Mouse (Mus musculus): Measurements from ENCODE around the gene Defa32. TPM values are rescaled to one million over a fixed set of nuclear protein-coding genes. Genes with fewer than 3 reads are reported as not detected.
"Not testable (repeated sequence)": the region's sequence is repeated elsewhere in the genome, so short reads cannot be mapped to it uniquely, and the experiment has no call there.

The Defa32 gene
- not detected in 2 replicates for polyA plus RNA-seq (2014; fragmentation: Nextera tagmentation; extraction: Ambion mirVana)

GRCm38 (mm10) chr8:21528732-21529131 lies at the start of gene Defa32:
Gene Defa32, plus strand, starts transcription at chr8:21529032.
- not testable (repeated sequence) for ATAC-seq (ENCODE audit: insufficient number of reproducible peaks, insufficient read depth, low FRiP score, low read depth); H3K4me1 ChIP-seq (ENCODE audit: control insufficient read depth, insufficient read depth, low read length); H3K36me3 ChIP-seq (ENCODE audit: control insufficient read depth, insufficient read depth, low read length); H3K27me3 ChIP-seq (ENCODE audit: control insufficient read depth, insufficient read depth, low read length); H3K4me3 ChIP-seq (ENCODE audit: low read depth, low read length); H3K9me3 ChIP-seq (ENCODE audit: control insufficient read depth, low read depth, low read length); H3K27ac ChIP-seq (ENCODE audit: low read length); H3K9ac ChIP-seq (replicated peaks; ENCODE audit: low read depth, low read length); H3K4me2 ChIP-seq (replicated peaks; ENCODE audit: low read depth, low read length)
- WGBS: no CpG with 5 or more reads among the region's 2 CpGs

GRCm38 (mm10) chr8:21508958-21509357 lies 19.9 kb upstream of the Defa32 start, which contains the start of gene Defa20:
Gene Defa20, plus strand, starts transcription at chr8:21509258.
- not testable (repeated sequence) for H3K27ac ChIP-seq (ENCODE audit: low read length); H3K36me3 ChIP-seq (ENCODE audit: control insufficient read depth, insufficient read depth, low read length); H3K4me2 ChIP-seq (replicated peaks; ENCODE audit: low read depth, low read length); ATAC-seq (ENCODE audit: insufficient number of reproducible peaks, insufficient read depth, low FRiP score, low read depth); H3K27me3 ChIP-seq (ENCODE audit: control insufficient read depth, insufficient read depth, low read length); H3K9ac ChIP-seq (replicated peaks; ENCODE audit: low read depth, low read length); H3K4me1 ChIP-seq (ENCODE audit: control insufficient read depth, insufficient read depth, low read length); H3K9me3 ChIP-seq (ENCODE audit: control insufficient read depth, low read depth, low read length); H3K4me3 ChIP-seq (ENCODE audit: low read depth, low read length)
- no CpG with 5 or more reads among the region's 2 CpGs for WGBS

GRCm38 (mm10) chr8:21565086-21565485 lies 36.3 kb downstream of the Defa32 start, which contains the start of gene Defa37:
Gene Defa37, plus strand, starts transcription at chr8:21565386.
- not testable (repeated sequence) for H3K27ac ChIP-seq (ENCODE audit: low read length); H3K4me2 ChIP-seq (replicated peaks; ENCODE audit: low read depth, low read length); H3K36me3 ChIP-seq (ENCODE audit: control insufficient read depth, insufficient read depth, low read length); H3K27me3 ChIP-seq (ENCODE audit: control insufficient read depth, insufficient read depth, low read length); H3K4me3 ChIP-seq (ENCODE audit: low read depth, low read length); ATAC-seq (ENCODE audit: insufficient number of reproducible peaks, insufficient read depth, low FRiP score, low read depth); H3K9me3 ChIP-seq (ENCODE audit: control insufficient read depth, low read depth, low read length); H3K4me1 ChIP-seq (ENCODE audit: control insufficient read depth, insufficient read depth, low read length); H3K9ac ChIP-seq (replicated peaks; ENCODE audit: low read depth, low read length)
- no CpG with 5 or more reads among the region's 1 CpGs for WGBS

Other genes starting within 250 kb of the Defa32 start
- gene Defa27, start 213.5 kb upstream of the Defa32 start, polyA plus RNA-seq (2014; fragmentation: Nextera tagmentation; extraction: Ambion mirVana): not detected in 2 replicates
- not detected in 2 replicates for gene Defa29, start 202.0 kb upstream of the Defa32 start, polyA plus RNA-seq (2014; fragmentation: Nextera tagmentation; extraction: Ambion mirVana)
- not detected in 2 replicates for gene Defa2, start 150.5 kb upstream of the Defa32 start, polyA plus RNA-seq (2014; fragmentation: Nextera tagmentation; extraction: Ambion mirVana)
- not detected in 2 replicates for gene Defa33, start 137.2 kb upstream of the Defa32 start, polyA plus RNA-seq (2014; fragmentation: Nextera tagmentation; extraction: Ambion mirVana)
- gene Defa36, start 101.6 kb upstream of the Defa32 start, polyA plus RNA-seq (2014; fragmentation: Nextera tagmentation; extraction: Ambion mirVana): not detected in 2 replicates
- gene Gm7849, start 72.5 kb upstream of the Defa32 start, polyA plus RNA-seq (2014; fragmentation: Nextera tagmentation; extraction: Ambion mirVana): not detected in 2 replicates
- not detected in 2 replicates for gene Defa20, start 19.8 kb upstream of the Defa32 start, polyA plus RNA-seq (2014; fragmentation: Nextera tagmentation; extraction: Ambion mirVana)
- gene Defa37, start 36.4 kb downstream of the Defa32 start, polyA plus RNA-seq (2014; fragmentation: Nextera tagmentation; extraction: Ambion mirVana): not detected in 2 replicates
- gene Defa28, start 54.0 kb downstream of the Defa32 start, polyA plus RNA-seq (2014; fragmentation: Nextera tagmentation; extraction: Ambion mirVana): not detected in 2 replicates
- not detected in 2 replicates for gene Gm7861, start 65.5 kb downstream of the Defa32 start, polyA plus RNA-seq (2014; fragmentation: Nextera tagmentation; extraction: Ambion mirVana)
- gene Defa26, start 89.2 kb downstream of the Defa32 start, polyA plus RNA-seq (2014; fragmentation: Nextera tagmentation; extraction: Ambion mirVana): not detected in 2 replicates
- not detected in 2 replicates for gene Defa17, start 126.7 kb downstream of the Defa32 start, polyA plus RNA-seq (2014; fragmentation: Nextera tagmentation; extraction: Ambion mirVana)
- gene Defa34, start 136.8 kb downstream of the Defa32 start, polyA plus RNA-seq (2014; fragmentation: Nextera tagmentation; extraction: Ambion mirVana): not detected in 2 replicates
- not detected in 2 replicates for gene AY761184, start 174.6 kb downstream of the Defa32 start, polyA plus RNA-seq (2014; fragmentation: Nextera tagmentation; extraction: Ambion mirVana)
- gene Defa24, start 205.5 kb downstream of the Defa32 start, polyA plus RNA-seq (2014; fragmentation: Nextera tagmentation; extraction: Ambion mirVana): not detected in 2 replicates

Measured in stomach, embryonic 14.5 days (tissue).